In the genomic region with DNA sequence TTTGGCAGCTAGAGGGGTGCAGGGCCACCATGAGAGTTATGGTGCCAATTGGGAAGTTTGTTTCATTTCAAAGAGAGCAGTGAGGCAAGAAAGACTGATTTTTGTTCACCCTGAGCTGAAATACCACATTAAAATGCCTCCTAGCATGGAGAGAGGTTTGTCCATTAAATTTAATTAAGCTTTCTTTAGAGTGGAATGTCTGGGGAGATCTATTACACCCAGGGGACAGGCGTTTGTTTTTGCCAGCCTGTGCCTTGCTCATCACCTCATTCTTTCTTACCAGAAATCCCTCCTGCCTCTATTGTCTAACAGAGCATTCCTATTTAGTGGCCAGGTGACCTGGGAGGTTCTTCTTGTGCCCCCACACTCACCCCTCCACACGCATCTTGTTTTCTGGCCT, we compare ENCODE assay signal across 20 mouse cellular contexts. TPM values are rescaled to one million over a fixed set of nuclear protein-coding genes. Genes with fewer than 3 reads are reported as not detected.
DNase-seq lines count a peak whose midpoint lies in the region; ATAC-seq and TF ChIP-seq lines count a peak whose summit lies in the region.
"Had no signal": no experiment of that assay in that cellular context is flagged by ENCODE, and none has a peak within 500 bp of the region (broad histone marks: within the 10 kb centered on the region; RNA-seq: fewer than 3 reads in every experiment).

No protein-coding gene starts in this region.

- no peak for ATAC-seq in heart, embryonic 11.5 days (replicated peaks; ENCODE audit: insufficient number of reproducible peaks, low FRiP score, low TSS enrichment)
- no peak for ATAC-seq in heart, embryonic 15.5 days (replicated peaks; ENCODE audit: insufficient number of reproducible peaks, insufficient read depth, low FRiP score, low read depth)
- ATAC-seq in neural tube, embryonic 12.5 days (ENCODE audit: low FRiP score, low read depth) = 0 out of 2 replicates have a peak, but pooled peaks have one; percentile 7
- no peak for ATAC-seq in erythroid progenitor cell, adult 5-6 weeks (replicated peaks; ENCODE audit: low FRiP score, poor library complexity, severe bottlenecking)
- ATAC-seq: activated CD4-positive, CD25-positive, alpha-beta regulatory T cell, adult 4 months; forebrain, embryonic 13.5 days; forebrain, postnatal 0 days; hindbrain, postnatal 0 days; Patski had no signal

- H3K4me1 ChIP-seq in heart, embryonic 11.5 days (ENCODE audit: control insufficient read depth, insufficient read depth, low read length) = no peaks in the 10 kb centered on the region
- no peaks in the 10 kb centered on the region for H3K4me1 ChIP-seq in heart, adult 2 months (ENCODE audit: control insufficient read depth, insufficient read depth, low read length)
- H3K4me1 ChIP-seq in heart, embryonic 15.5 days (replicated peaks) = peaks cover 7% of the 10 kb centered on the region; the same call in 1 of the 2 replicates
- peaks cover 8% of the 10 kb centered on the region; the same call in 1 of the 2 replicates for H3K4me1 ChIP-seq in neural tube, embryonic 12.5 days
- H3K4me1 ChIP-seq: embryonic facial prominence, embryonic 13.5 days; forebrain, embryonic 13.5 days had no signal

- intact Hi-C loops in heart, adult 2 months (cut with DNase I) = no loop called here

- TF ChIP-seq EP300 in heart, adult 2 months (IDR thresholded peaks at IDR 0.05; ENCODE audit: insufficient read depth, low read depth, low read length) = no peak

- no peak for DNase-seq in heart, adult 2 months
- no peak for DNase-seq in heart, adult 8-10 months (ENCODE audit: low spot score)
- no peak for DNase-seq in neural tube, embryonic 10.5 days (ENCODE audit: extremely low spot score, low spot score)
- DNase-seq: adrenal gland, postnatal 14 days; cerebellum, adult 11-12 months; cerebellum, adult 9-11 months; cerebellum, postnatal 36 days; forebrain, postnatal 0 days; gastrocnemius, postnatal 14 days; kidney, adult 11 months had no signal

- no peaks in the 10 kb centered on the region for H3K27me3 ChIP-seq in heart, embryonic 11.5 days (ENCODE audit: control insufficient read depth, insufficient read depth, low read length)
- H3K27me3 ChIP-seq in heart, adult 2 months (ENCODE audit: control insufficient read depth, insufficient read depth, low read length) = no peaks in the 10 kb centered on the region
- H3K27me3 ChIP-seq in heart, embryonic 15.5 days = no peaks in the 10 kb centered on the region
- no peaks in the 10 kb centered on the region; the same call in 1 of the 2 replicates for H3K27me3 ChIP-seq in neural tube, embryonic 12.5 days (replicated peaks)
- H3K27me3 ChIP-seq: forebrain, embryonic 13.5 days; Patski had no signal

- H3K4me2 ChIP-seq in heart, embryonic 11.5 days = no peak overlapping the region
- H3K4me2 ChIP-seq in heart, embryonic 15.5 days = no peak overlapping the region
- no peak overlapping the region for H3K4me2 ChIP-seq in neural tube, embryonic 12.5 days (replicated peaks)
- H3K4me2 ChIP-seq: embryonic facial prominence, embryonic 13.5 days; forebrain, embryonic 13.5 days; hindbrain, embryonic 13.5 days had no signal

- no peaks in the 10 kb centered on the region for H3K36me3 ChIP-seq in heart, embryonic 11.5 days (ENCODE audit: control insufficient read depth, insufficient read depth, low read length)
- H3K36me3 ChIP-seq in heart, adult 2 months (ENCODE audit: control insufficient read depth, insufficient read depth, low read length) = no peaks in the 10 kb centered on the region
- H3K36me3 ChIP-seq in heart, embryonic 15.5 days = no peaks in the 10 kb centered on the region
- no peaks in the 10 kb centered on the region for H3K36me3 ChIP-seq in neural tube, embryonic 12.5 days
- H3K36me3 ChIP-seq: embryonic facial prominence, embryonic 13.5 days; hindbrain, embryonic 13.5 days had no signal

- 61% methylated on average over 2 of the region's 2 CpGs for WGBS in heart, embryonic 11.5 days (ENCODE audit: insufficient replicate concordance)
- 71% methylated on average over 2 of the region's 2 CpGs for WGBS in heart, adult 2 months
- 51% methylated on average over 2 of the region's 2 CpGs for WGBS in heart, embryonic 15.5 days
- WGBS in neural tube, embryonic 12.5 days = 47% methylated on average over 2 of the region's 2 CpGs

- no peak for TF ChIP-seq CTCF in heart, adult 2 months (IDR thresholded peaks at IDR 0.05)

- no peak for TF ChIP-seq POLR2A in heart, adult 2 months (IDR thresholded peaks at IDR 0.05; ENCODE audit: insufficient read depth, low read depth, low read length)

- no peaks in the 10 kb centered on the region for H3K9me3 ChIP-seq in heart, embryonic 11.5 days (replicated peaks; ENCODE audit: control insufficient read depth, low read length)
- H3K9me3 ChIP-seq in heart, embryonic 15.5 days (replicated peaks) = no peaks in the 10 kb centered on the region
- H3K9me3 ChIP-seq in neural tube, embryonic 12.5 days = no peaks in the 10 kb centered on the region
- H3K9me3 ChIP-seq: embryonic facial prominence, embryonic 13.5 days; forebrain, embryonic 13.5 days; hindbrain, embryonic 13.5 days had no signal

- no peak overlapping the region for H3K4me3 ChIP-seq in heart, embryonic 11.5 days (ENCODE audit: low read depth, low read length)
- H3K4me3 ChIP-seq in heart, adult 2 months = no peak overlapping the region
- no peak overlapping the region for H3K4me3 ChIP-seq in heart, embryonic 15.5 days
- no peak overlapping the region for H3K4me3 ChIP-seq in neural tube, embryonic 12.5 days
- H3K4me3 ChIP-seq: embryonic facial prominence, embryonic 13.5 days; forebrain, embryonic 13.5 days; hindbrain, embryonic 13.5 days had no signal

- no peak overlapping the region for H3K9ac ChIP-seq in heart, embryonic 11.5 days (ENCODE audit: low read depth, low read length)
- no peak overlapping the region for H3K9ac ChIP-seq in heart, adult 2 months (ENCODE audit: low read depth, low read length)
- H3K9ac ChIP-seq in heart, embryonic 15.5 days = no peak overlapping the region
- H3K9ac ChIP-seq in neural tube, embryonic 12.5 days = no peak overlapping the region
- H3K9ac ChIP-seq: embryonic facial prominence, embryonic 13.5 days; forebrain, embryonic 13.5 days; forebrain, postnatal 0 days; hindbrain, embryonic 13.5 days had no signal

- H3K79me2 ChIP-seq in heart, adult 2 months (replicated peaks; ENCODE audit: control insufficient read depth, insufficient read depth, low read length) = no peaks in the 10 kb centered on the region

- 0 out of 2 replicates have a peak overlapping the region, but pooled peaks have one; percentile 29 for H3K27ac ChIP-seq in heart, embryonic 11.5 days (ENCODE audit: low read depth, low read length)
- H3K27ac ChIP-seq in heart, adult 2 months = no peak overlapping the region
- H3K27ac ChIP-seq in heart, embryonic 15.5 days = peak overlapping the region; percentile 55
- H3K27ac ChIP-seq in neural tube, embryonic 12.5 days = no peak overlapping the region
- H3K27ac ChIP-seq: embryonic facial prominence, embryonic 13.5 days; forebrain, embryonic 13.5 days; hindbrain, embryonic 13.5 days; hindbrain, postnatal 0 days had no signal

RNA-seq across cellular contexts. Expression of a gene that starts 55.2 kb away (rescaled TPM):
- 90.2 and 178 TPM in 2 replicates for polyA plus RNA-seq in heart, embryonic 11.5 days (2014; fragmentation: Nextera tagmentation; extraction: Ambion mirVana)
- 10 to 100 TPM; 20.7 to 21.4 TPM for total RNA-seq in heart, adult 2 months (2021)
- 6.9 and 14.5 TPM in 2 replicates for polyA plus RNA-seq in heart, adult 2 months (2012; rRNA removed)
- polyA plus RNA-seq in heart, embryonic 15.5 days (2015; fragmentation: Nextera tagmentation; extraction: Ambion mirVana) = 129 and 144 TPM in 2 replicates
- total RNA-seq in heart, adult 8-10 months (2022) = 10 to 100 TPM; 19.4 to 23.4 (median 21.4) TPM
- polyA plus RNA-seq in neural tube, embryonic 12.5 days (2016; fragmentation: Nextera tagmentation; extraction: Ambion mirVana) = 109 and 111 TPM in 2 replicates
- 3.4 and 10.8 TPM in 2 replicates for total RNA-seq in erythroid progenitor cell, adult 5-6 weeks (2015; ENCODE audit: low replicate concordance)
- total RNA-seq in erythroid progenitor cell, adult 5-6 weeks (2017; ENCODE audit: low replicate concordance) = 6.0 and 8.2 TPM in 2 replicates

Comparison
In these comparisons a context has a peak if more than half of its experiments do, and no peak if none do; other contexts are left out.
1. H3K27ac ChIP-seq: peak in heart, embryonic 11.5 days (single experiment) and heart, embryonic 15.5 days (single experiment); none in heart, adult 2 months (single experiment) and neural tube, embryonic 12.5 days (single experiment).